16 mouse cellular contexts compared by ENCODE assay signal in the genomic region with DNA sequence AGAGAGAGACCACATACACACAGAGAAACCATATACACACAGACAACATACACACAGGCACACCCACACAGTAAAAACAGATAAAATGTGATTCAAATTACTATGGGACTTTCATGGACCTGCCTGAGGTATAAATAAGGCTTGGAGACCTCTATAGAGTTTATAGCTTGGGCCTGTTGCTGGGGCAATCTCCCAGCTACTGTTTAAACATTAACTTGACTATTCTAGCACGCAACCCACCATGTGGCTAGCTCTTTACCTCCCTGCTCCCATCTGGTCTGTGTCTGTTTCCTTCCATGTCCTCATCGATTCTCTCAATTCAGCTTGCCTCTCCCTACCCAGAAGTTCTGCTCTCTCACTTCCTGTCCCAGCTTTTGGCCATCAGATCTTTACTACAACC.
"Had no signal": no experiment of that assay in that cellular context is flagged by ENCODE, and none has a peak within 500 bp of the region (broad histone marks: within the 10 kb centered on the region; RNA-seq: fewer than 3 reads in every experiment).

No protein-coding gene starts in this region.

- H3K4me3 ChIP-seq: hindbrain, embryonic 13.5 days; limb, embryonic 13.5 days; midbrain, embryonic 13.5 days had no signal

- H3K9me3 ChIP-seq: hindbrain, embryonic 13.5 days; limb, embryonic 13.5 days; midbrain, embryonic 13.5 days had no signal

- H3K27ac ChIP-seq: hindbrain, embryonic 13.5 days; hindbrain, postnatal 0 days; limb, embryonic 13.5 days; midbrain, embryonic 13.5 days had no signal

- H3K4me1 ChIP-seq: hindbrain, embryonic 13.5 days; midbrain, embryonic 13.5 days had no signal

- ATAC-seq: hindbrain, postnatal 0 days; lung, postnatal 0 days; midbrain, embryonic 13.5 days had no signal

- DNase-seq: kidney, adult 18-20 months; kidney, postnatal 10 days; layer of hippocampus, adult 9-11 months; layer of hippocampus, postnatal 36 days; left cerebral cortex, postnatal 4 days; lung, adult 18-20 months; lung, postnatal 36 days; right cerebral cortex, adult 18-20 months; right cerebral cortex, postnatal 25 days; thymus, adult 18-20 months; thymus, postnatal 14 days had no signal

- H3K4me2 ChIP-seq: hindbrain, embryonic 13.5 days; limb, embryonic 13.5 days; midbrain, embryonic 13.5 days had no signal

- H3K27me3 ChIP-seq: hindbrain, embryonic 13.5 days; limb, embryonic 13.5 days; midbrain, embryonic 13.5 days had no signal

- H3K9ac ChIP-seq: hindbrain, embryonic 13.5 days; limb, embryonic 13.5 days; midbrain, embryonic 13.5 days had no signal

- H3K36me3 ChIP-seq: hindbrain, embryonic 13.5 days; limb, embryonic 13.5 days; midbrain, embryonic 13.5 days had no signal
